Mouse (Mus musculus) ovary, adult 18-20 months (tissue): ENCODE measurements around the gene Tuba1c.
A peak's percentile ranks its signal among the peaks of the same experiment; 100 is the strongest.

Experiments
- DNase-seq: peaks from one replicate; pipeline ENCODE4 v3.0.0; 2022; ENCODE audit warnings: low spot score, mixed read lengths

The Tuba1c gene

GRCm38 (mm10) chr15:99029619-99030584, at the start of gene Tuba1c:
Gene Tuba1c (plus strand): TSS chr15:99029891.
- DNase-seq = peak; percentile 93

GRCm38 (mm10) chr15:98980012-98980614, 49.6 kb upstream of the Tuba1c start:
- DNase-seq = no peak

GRCm38 (mm10) chr15:98982100-98982499, 47.6 kb upstream of the Tuba1c start:
- DNase-seq = no peak

- no peak for DNase-seq
Measured at GRCm38 (mm10) chr15:98983431-98984081, 46.1 kb upstream of the Tuba1c start.

- no peak for DNase-seq
Measured at GRCm38 (mm10) chr15:98984681-98985080, 45.0 kb upstream of the Tuba1c start.

- peak; percentile 71 for DNase-seq
Measured at GRCm38 (mm10) chr15:98985240-98985981, 44.3 kb upstream of the Tuba1c start.

- DNase-seq = no peak
Measured at GRCm38 (mm10) chr15:98985982-98986715, 43.5 kb upstream of the Tuba1c start.

- DNase-seq = no peak
Measured at GRCm38 (mm10) chr15:98987077-98987630, 42.5 kb upstream of the Tuba1c start.

- no peak for DNase-seq
Measured at GRCm38 (mm10) chr15:98987661-98988181, 42.0 kb upstream of the Tuba1c start.

GRCm38 (mm10) chr15:98988787-98989186, 40.9 kb upstream of the Tuba1c start:
- no peak for DNase-seq

GRCm38 (mm10) chr15:98989701-98990430, 39.8 kb upstream of the Tuba1c start:
- DNase-seq = no peak

- no peak for DNase-seq
Measured at GRCm38 (mm10) chr15:98990669-98991539, 38.8 kb upstream of the Tuba1c start.

- no peak for DNase-seq
Measured at GRCm38 (mm10) chr15:98991540-98992050, 38.1 kb upstream of the Tuba1c start.

- no peak for DNase-seq
Measured at GRCm38 (mm10) chr15:98992086-98992912, 37.4 kb upstream of the Tuba1c start.

GRCm38 (mm10) chr15:98993093-98993793, 36.4 kb upstream of the Tuba1c start:
- DNase-seq = peak; percentile 85

GRCm38 (mm10) chr15:98993865-98994264, 35.8 kb upstream of the Tuba1c start:
- DNase-seq = peak; percentile 68

GRCm38 (mm10) chr15:98994957-98995520, 34.7 kb upstream of the Tuba1c start:
- DNase-seq = no peak
